Mouse (Mus musculus) lung, postnatal 10 days (tissue): ENCODE measurements around the gene Chrm4.
A peak's percentile ranks its signal among the peaks of the same experiment; 100 is the strongest.

ENCODE experiments used
- DNase-seq: peaks from one replicate; pipeline ENCODE4 v3.0.0; 2021

Gene Chrm4

DNA sequence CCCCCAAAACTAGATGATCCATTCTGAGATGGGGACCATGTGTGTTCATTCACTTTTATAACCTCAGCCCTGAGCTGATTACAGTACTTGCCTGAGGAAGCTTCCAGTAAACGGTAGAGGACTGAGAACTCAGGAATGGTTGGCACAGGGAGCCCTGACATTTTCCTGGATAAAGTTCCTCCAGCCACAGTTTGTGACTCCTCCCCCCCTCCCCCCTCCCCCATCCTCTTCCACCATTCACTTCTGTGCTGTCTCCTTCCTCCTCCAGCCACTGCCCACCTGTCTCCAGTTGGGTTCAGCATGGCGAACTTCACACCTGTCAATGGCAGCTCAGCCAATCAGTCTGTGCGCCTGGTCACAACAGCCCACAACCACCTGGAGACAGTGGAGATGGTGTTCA, at the start of gene Chrm4:
Gene Chrm4, plus strand, starts transcription at position 301 of the 400 bp plus-strand sequence.
- no peak for DNase-seq

DNA sequence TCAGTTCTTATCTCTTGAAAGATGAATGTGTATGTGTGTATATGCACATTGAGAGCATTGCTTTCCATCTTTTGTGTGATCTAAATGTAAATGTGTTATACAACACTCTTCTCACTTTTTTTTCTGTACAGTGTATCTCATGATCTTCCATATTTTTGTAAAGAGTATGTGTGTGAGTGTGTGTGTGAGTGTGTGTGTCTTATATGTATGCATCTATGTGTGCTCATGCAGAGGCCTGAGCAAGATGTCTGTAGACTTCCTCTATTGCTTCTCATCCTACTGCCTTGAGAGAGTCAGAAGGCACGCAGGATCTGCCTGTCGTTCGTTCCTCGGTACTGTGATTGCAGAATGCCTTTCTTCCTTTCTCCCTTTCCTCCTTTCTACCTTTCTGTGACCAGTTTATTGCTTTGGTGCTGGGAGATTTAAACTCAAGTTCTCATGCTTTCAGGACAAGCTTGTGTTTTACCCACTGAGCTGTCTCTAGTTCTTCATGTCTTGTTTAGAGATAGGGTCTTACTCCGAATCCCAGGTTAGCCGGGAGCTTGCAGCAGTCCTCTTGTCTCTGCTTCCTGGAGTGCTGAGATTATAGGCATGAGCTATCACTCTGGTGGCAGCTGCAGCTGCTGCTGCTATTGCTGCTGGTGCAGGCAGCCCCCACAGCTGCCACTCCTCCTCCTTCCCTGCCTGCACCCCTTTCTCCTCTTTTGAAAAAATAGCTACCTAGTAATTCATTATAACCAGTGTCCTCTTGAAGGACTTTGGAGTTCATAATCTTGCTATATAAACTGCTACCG, 48.5 kb upstream of the Chrm4 start:
- DNase-seq, result no peak

DNA sequence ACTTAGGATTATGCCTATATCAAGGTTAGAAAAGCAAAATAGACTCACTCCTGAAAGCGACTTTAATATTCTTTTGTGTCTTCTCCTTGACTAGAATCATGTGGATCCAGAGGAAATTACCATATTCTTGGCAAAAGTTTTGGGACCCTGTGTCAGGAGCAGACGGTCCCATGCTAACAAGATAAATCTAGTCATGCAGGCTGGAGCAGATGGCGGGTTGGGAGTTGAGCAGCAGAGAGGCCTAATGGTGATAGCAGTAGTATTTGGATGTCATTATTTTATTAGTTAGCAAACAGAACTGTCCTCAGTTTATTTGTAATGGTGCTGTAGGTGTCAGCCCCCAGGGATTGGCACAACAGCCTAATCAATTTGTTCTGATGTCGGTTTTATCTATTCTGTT, 43.1 kb upstream of the Chrm4 start:
- no peak for DNase-seq

DNA sequence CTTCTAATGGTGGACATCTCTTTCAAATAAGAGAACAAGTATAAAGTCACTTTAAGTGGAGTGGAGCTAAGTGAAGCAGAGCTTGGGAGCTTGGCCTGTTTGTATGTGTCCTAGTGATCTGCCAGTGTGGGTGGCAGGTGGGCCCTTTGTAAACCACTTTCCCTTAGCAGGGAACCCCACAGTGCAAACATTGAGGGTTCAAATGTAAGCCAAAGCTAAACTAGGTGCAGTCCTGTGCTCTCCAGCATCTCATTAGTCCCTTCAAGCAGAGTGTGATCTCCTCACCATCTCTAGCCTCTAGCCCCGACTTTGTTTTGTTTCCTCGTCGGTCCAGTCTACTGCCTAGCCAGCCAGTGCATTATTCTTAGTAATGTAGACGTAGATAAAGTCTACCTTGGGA, 42.4 kb upstream of the Chrm4 start:
- no peak for DNase-seq

GRCm38 (mm10) chr2:91894716-91895115, 32.3 kb upstream of the Chrm4 start:
- no peak for DNase-seq

GRCm38 (mm10) chr2:91895401-91895800, 31.6 kb upstream of the Chrm4 start:
- no peak for DNase-seq

- DNase-seq, result no peak
These were observed 29.1 kb upstream of the Chrm4 start for GRCm38 (mm10) chr2:91897968-91898367.

DNA sequence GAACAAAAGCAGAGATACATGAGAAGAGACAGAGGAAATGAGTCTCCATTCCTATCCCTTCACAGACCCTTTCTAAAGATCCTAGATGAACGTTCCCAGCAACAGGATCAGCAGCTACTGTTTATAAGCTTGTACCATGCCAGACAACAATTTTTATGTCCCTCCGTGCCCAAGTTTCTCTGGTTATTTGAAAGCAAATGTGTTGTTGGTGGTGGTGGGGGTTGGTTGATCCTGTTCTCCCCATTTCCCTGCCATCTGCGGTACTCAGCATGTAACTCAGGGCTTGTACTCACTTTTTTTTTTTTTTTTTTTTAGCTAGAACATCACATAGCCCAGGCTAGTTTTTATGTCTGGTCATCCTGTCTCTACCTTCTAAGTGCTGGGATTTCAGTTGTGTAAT, 27.9 kb upstream of the Chrm4 start:
- no peak for DNase-seq

GRCm38 (mm10) chr2:91900431-91900830, 26.6 kb upstream of the Chrm4 start:
- no peak for DNase-seq

DNA sequence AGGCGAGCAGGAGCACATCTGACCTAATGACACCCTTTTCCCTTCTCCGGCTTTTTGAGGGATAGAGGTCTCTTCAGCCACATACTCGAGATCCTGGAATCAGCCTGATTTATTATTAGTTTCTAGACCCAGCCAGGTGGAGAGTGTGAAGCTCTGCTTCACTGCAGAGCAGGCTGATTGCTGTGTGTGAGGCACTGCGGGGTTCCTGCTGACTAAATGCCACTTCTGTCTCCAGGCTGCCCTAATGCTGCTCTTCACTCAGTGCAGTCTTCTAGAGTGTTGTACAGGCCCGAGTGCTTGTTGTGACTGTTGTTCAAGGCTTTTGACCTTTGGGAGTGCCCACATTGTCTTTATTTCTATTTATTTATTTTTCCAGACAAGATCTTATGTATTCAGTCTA, 24.7 kb upstream of the Chrm4 start:
- DNase-seq, result no peak

DNA sequence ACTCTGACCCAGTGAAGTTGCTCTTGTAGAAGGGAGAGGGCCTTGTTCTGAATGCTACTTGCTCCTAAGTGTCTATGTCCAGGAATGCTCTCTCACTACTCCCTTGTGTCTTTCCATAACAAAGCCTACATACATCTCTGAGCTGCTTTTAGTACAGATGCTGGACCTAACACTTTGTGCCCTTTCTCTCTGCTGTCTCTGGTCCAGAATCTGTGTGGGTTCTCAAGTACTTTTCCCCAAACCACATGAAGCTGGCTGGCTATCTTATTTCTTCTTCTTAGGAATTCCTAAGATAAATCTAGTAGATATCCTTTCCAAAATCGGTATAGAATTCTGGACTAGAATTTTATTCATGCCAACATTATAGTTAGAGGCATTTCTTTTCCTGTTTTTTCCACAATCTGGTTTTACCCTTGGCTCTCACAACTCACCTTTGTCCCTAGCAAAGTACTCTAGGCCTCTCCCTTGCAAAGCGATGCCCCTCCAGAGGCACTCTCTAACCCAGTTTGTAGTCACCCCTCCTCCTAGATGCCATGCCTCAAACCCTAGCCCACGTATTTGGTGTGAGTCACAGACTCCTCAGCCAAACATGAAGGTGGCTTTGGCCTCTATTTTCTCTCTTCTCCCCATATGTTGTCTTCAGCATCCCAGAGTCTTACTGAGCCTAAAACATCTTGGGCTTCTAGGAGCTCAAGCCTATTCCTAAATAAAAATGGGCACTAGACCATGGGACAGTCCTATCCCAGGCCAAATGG, 23.7 kb upstream of the Chrm4 start:
- no peak for DNase-seq

DNA sequence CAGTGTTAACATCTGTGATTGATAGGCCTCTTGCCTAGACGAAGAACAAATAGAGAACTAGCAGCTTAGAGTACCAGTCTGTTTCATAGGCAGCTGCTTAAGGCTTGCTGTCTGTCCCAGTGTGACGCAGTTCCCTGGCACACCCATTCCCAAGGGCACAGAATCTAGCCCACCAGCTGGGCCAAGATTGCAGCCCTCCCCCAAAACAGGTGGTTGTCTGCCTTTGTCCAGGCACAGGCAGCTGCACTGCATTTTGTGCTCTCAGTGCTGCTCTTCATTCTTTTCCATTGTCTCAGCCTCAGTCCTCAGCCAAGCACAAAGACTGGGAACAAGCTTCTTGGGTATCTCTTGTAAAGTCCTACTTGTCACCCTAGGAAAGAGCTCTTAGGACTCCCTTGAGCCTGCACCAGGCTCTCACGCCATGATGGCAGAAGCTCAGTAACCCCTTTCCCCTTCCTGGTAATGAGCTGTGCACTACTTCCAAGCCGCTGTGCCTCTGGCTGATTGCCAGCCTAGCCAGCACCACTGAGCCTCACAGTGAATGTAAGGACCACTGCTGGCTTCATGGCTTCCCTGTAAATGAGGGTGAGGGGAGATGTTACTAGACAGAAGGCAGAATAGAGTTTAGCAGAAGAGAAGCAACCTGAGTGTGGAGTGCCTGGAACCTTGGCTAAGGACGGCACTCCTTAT, 22.3 kb upstream of the Chrm4 start:
- DNase-seq, result no peak

GRCm38 (mm10) chr2:91906141-91906540, 20.9 kb upstream of the Chrm4 start:
- DNase-seq, result no peak

GRCm38 (mm10) chr2:91912616-91913015, 14.4 kb upstream of the Chrm4 start:
- no peak for DNase-seq

DNA sequence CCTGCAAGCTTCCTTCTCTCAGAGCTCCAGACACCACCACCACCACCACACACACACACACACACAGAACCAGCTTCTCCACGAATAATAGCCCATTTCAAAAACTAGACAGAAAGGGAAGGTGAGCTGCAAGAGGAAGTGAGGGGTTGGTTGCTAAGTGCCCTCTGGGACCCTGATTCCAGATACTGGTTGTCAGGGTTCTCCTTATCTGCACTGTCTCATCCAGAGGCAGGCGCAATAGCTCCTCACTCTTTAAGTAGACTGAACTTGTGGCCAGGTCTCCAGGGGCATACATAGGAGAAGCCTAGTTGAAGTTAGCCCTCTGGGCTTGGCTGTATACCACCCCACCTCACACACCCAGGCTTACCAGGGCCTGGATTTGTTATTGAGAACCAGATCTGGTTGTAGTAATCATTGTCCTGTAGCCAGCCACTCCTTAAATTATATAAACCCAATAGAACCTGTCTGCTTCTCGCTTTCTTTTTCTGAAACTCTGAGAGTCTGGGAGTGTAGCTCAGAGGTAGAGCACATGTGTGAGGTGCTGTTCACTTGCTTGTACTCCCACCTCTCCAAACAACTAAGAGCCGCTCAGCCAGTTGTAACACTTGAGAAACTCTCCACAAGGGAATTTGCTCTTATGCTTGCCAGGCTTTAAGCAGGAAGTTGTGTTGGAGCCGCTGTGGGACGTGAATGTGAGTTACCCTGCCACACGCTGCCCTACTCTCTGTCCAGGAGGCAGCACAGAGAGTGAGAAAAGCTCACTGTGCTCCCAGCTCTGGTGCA, 13.5 kb upstream of the Chrm4 start:
- DNase-seq, result no peak

DNA sequence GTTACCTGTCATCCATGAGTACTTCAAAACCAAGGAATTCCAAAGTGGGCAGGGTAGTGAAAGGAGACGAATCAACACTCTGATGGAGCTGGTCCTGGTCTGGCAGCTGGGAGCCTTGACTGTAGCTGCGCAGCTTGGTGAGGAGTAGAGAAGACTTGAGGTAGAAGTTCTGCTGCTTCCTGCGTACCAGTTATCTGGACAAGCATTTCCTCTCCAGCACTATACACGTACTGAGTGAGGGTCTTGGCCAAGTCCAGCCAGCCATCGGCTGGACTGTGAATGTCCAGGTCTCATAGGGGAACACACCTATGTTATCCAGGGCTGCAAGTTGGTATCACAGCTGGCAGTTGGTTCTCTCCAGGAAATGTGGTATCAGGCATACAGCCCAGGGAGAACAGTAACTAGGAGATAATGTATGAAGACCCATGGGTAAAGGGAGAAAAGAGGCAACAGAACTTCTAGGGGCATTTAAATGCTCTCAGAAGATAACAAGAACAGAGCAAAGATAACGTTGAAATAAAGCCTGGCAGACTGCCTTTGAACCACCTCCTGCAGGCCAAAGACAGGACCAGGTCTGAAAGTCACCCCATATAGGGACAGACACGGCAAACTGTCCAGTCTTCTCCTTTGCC, 10.6 kb upstream of the Chrm4 start:
- no peak for DNase-seq

GRCm38 (mm10) chr2:91917096-91917495, 10.0 kb upstream of the Chrm4 start:
- DNase-seq, result no peak

- no peak for DNase-seq
These were observed 6.9 kb upstream of the Chrm4 start for GRCm38 (mm10) chr2:91920130-91920529.

DNA sequence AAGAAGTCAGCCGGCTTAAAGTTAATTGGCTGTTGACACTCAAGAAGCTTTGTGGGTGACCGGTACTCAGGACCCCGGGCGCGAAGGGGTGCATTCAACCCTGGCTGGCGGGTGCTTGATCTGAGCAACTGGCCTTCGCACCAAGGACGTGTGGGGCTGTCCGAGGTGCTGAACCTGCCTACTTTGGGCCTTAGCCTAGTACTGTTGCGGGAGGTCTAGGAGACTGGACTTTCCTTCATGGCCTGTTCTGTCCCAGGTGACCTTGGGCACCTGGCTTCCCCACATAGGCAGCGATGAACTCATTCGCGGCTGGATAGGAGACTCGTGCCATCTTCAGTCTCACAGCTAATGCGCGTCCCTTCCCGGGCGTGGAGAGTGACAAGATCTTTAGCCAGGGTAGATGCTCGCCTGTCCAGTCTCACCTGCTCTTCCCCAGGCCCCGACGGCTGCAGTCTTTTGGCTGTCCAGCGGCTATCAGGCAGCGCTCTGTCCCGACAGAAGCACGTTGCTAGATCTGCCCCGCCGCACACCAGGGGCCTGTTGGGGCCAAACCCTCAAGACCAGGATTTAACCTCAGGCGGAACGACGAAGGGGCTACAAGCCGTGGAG, 5.8 kb upstream of the Chrm4 start:
- DNase-seq, result peak; percentile 85

DNA sequence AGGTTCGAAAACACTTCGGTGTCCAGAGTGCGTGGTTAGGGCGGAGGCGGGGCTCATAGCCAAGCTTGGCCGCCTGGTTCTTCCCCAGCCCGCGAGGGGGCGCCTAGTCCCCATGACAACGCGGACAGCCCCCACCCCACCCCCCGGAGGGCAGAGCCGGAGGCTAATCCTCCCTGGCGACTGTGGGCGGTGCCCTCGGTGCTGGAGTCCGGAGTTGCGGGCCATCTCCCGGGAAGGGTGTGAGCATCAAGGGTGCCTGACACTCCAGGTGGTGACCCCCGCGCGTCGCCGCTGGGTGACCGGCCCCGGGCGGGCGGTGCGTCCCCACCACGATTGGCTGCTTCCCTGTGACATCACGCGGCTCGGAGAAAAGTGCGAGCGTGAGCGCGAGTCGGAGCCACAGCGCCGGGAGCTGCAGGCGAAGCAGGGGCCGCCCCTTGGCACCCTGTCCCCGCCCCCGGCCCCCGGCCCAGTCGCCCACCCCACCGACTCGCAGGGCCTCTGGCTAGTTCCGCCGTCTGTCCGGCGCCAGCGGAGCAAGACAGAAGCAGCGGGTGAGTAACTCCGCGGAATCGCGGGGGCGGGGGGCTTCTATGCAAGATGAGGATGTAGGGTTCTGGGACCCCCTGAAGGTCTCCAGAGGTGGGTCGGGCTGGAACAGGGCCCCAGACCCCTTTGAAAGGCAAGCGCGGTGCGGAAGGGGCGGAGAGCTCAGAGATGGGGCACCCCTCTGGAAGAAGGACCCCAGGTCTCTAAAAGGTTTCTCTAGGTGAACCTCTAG, 5.1 kb upstream of the Chrm4 start:
- peak; percentile 77 for DNase-seq
